Mouse (Mus musculus): ENCODE results near the gene Olfr1357.

DNA sequence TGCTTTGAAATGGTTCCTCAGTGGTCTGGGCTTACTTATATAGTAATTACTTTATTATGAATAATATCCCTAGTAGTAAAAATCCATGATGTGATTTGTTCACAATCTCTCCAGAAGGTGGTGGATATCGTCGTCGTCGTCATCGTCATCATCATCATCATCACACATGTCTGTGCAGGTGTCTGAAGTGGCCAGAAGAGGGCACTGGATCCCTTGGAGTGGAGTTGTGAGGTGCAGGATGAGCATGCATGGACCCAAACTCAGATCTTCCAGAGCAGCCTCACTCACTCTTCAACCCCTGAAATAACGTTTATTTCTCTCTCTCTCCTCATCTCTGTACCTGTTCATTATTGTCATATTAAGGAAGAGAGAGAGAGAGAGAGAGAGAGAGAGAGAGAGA is 14.4 kb upstream of the Olfr1357 start:
- TF ChIP-seq POLR2A (IDR thresholded peaks at IDR 0.05; ENCODE audit: insufficient read depth, low read depth, low read length) (no peak), CTCF (IDR thresholded peaks at IDR 0.05; ENCODE audit: insufficient read depth, low read depth, low read length) (peak; percentile 41; the same call in 1 of the 2 replicates)
